ENCODE assay signal across 8 mouse cellular contexts in the genomic region with DNA sequence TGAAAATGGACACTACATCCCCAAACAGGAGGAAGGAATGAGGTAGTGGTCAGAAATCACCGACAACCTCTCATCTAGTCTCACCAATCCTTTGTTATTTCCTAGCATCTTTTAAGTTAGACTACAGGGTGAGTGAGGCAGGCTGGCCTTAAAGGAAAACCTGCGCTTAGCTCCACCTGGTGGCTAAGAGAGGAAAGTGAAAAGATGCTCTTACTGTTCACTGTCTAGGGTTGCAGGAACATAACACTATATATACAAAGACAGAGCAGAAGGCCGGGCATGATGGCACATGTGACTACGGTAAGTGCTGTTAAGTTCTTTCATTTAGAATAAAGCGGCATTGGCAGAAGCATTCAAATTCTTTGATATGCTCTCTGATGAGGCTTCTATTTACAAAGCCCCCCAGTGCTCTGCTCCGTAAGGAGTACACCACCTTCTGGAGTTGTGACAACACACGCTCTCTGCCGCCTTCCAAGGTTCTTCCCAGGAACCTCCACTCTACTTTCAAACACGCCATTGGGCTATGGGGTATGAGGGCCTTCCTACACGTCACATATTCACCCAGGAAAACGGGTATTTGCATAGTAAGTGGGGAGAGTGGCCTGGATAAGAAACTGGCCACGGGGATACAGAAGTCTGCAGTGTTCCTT. TPM values are rescaled to one million over a fixed set of nuclear protein-coding genes. Genes with fewer than 3 reads are reported as not detected.
DNase-seq lines count a peak whose midpoint lies in the region; ATAC-seq and TF ChIP-seq lines count a peak whose summit lies in the region.

No protein-coding gene starts in this region.

- H3K36me3 ChIP-seq in heart, embryonic 12.5 days, result peaks cover 26% of the 10 kb centered on the region
- peaks cover 40% of the 10 kb centered on the region for H3K36me3 ChIP-seq in lung, embryonic 14.5 days (ENCODE audit: insufficient read depth)

- POLR2A ChIA-PET in Patski (lab: Charles Lee), result no interaction called here

- H3K27me3 ChIP-seq in Patski, result no peaks in the 10 kb centered on the region
- no peaks in the 10 kb centered on the region for H3K27me3 ChIP-seq in heart, embryonic 12.5 days (replicated peaks)
- H3K27me3 ChIP-seq in lung, embryonic 14.5 days (ENCODE audit: insufficient read depth, low read length), result no peaks in the 10 kb centered on the region

- ATAC-seq in Patski, result peak; percentile 67
- 0 out of 2 replicates have a peak, but pooled peaks have one; percentile 55 for ATAC-seq in heart, embryonic 12.5 days (ENCODE audit: insufficient number of reproducible peaks, low FRiP score)
- peak; percentile 79 for ATAC-seq in lung, embryonic 14.5 days (ENCODE audit: insufficient read depth)

- H3K4me2 ChIP-seq in heart, embryonic 12.5 days, result no peak overlapping the region
- no peak overlapping the region for H3K4me2 ChIP-seq in lung, embryonic 14.5 days

- no peak overlapping the region for H3K4me3 ChIP-seq in cortical plate, adult 2 months (ENCODE audit: insufficient read depth, low read length)
- H3K4me3 ChIP-seq in heart, embryonic 12.5 days, result no peak overlapping the region
- H3K4me3 ChIP-seq in lung, embryonic 14.5 days (ENCODE audit: low read depth, low read length), result no peak overlapping the region

- H3K27ac ChIP-seq in cortical plate, adult 2 months (ENCODE audit: insufficient read depth, low read length), result no peak overlapping the region
- no peak overlapping the region for H3K27ac ChIP-seq in heart, embryonic 12.5 days (ENCODE audit: poor library complexity, severe bottlenecking)
- no peak overlapping the region for H3K27ac ChIP-seq in lung, embryonic 14.5 days (ENCODE audit: low read depth)

- H3K9ac ChIP-seq in heart, embryonic 12.5 days, result no peak overlapping the region
- no peak overlapping the region for H3K9ac ChIP-seq in lung, embryonic 14.5 days

- peaks cover 4% of the 10 kb centered on the region for H3K4me1 ChIP-seq in cortical plate, adult 2 months (ENCODE audit: control insufficient read depth, insufficient read depth, low read length)
- H3K4me1 ChIP-seq in heart, embryonic 12.5 days (replicated peaks), result 0 out of 2 replicates have a peak, but pooled peaks cover 7% of the 10 kb centered on the region
- no peaks in the 10 kb centered on the region for H3K4me1 ChIP-seq in lung, embryonic 14.5 days (ENCODE audit: insufficient read depth)

- H3K9me3 ChIP-seq in heart, embryonic 12.5 days (replicated peaks), result no peaks in the 10 kb centered on the region
- no peaks in the 10 kb centered on the region for H3K9me3 ChIP-seq in lung, embryonic 14.5 days (ENCODE audit: low read depth, low read length)

- CTCF ChIA-PET in Patski (lab: Charles Lee), result interaction anchor here (0.9 to 1.6 kb wide), 6 partner anchors 11 to 232 kb away, joined by 3 to 6 read pairs (median 4); no protein-coding TSS in a partner anchor

- peak; percentile 74 for DNase-seq in CD4-positive, CD25-positive, alpha-beta regulatory T cell, adult 2 months (ENCODE audit: low read depth, low spot score)
- no peak for DNase-seq in Patski (ENCODE audit: low read depth, low spot score)
- DNase-seq in kidney, postnatal 4 days, result peak; percentile 37 to 53
- DNase-seq in lung, embryonic 14.5 days, result peak; percentile 83
- peak; percentile 29 for DNase-seq in retina, adult 2 months (ENCODE audit: low read depth, low spot score)
- no peak for DNase-seq in testis, postnatal 14 days (ENCODE audit: low spot score)

- TF ChIP-seq CTCF in Patski (IDR thresholded peaks at IDR 0.05), result peak; percentile 80
- TF ChIP-seq CTCF in cortical plate, adult 2 months (IDR thresholded peaks at IDR 0.05; ENCODE audit: extremely low read depth, insufficient read depth, low read length), result peak; percentile 78
- TF ChIP-seq CTCF in lung, embryonic 14.5 days (IDR thresholded peaks at IDR 0.05; ENCODE audit: low read depth), result peak; percentile 82

- no peak for TF ChIP-seq POLR2A in cortical plate, adult 2 months (IDR thresholded peaks at IDR 0.05; ENCODE audit: extremely low read depth, insufficient read depth, low read length)

- WGBS in heart, embryonic 12.5 days, result 62% methylated on average over 12 of the region's 12 CpGs
- WGBS in lung, embryonic 14.5 days, result 56% methylated on average over 12 of the region's 12 CpGs

- in situ Hi-C loops in Patski (cut with MboI; ENCODE audit: low pct_unique_long_range_greater_than_20kb), result no loop called here

RNA-seq across cellular contexts. Expression of a gene that starts 43.9 kb away (rescaled TPM):
- 83.5 TPM for polyA plus RNA-seq in Patski (2021)
- polyA plus RNA-seq in cortical plate, adult 2 months (2012; rRNA removed), result 53.3 and 59.0 TPM in 2 replicates
- polyA plus RNA-seq in heart, embryonic 12.5 days (2016; fragmentation: Nextera tagmentation; extraction: Ambion mirVana), result 74.6 and 81.0 TPM in 2 replicates
- polyA plus RNA-seq in lung, embryonic 14.5 days (2014; fragmentation: Nextera tagmentation; extraction: Ambion mirVana), result 131 TPM in 2 replicates

Comparison
In these comparisons a context has a peak if more than half of its experiments do, and no peak if none do; other contexts are left out.
1. DNase-seq: peak in CD4-positive, CD25-positive, alpha-beta regulatory T cell, adult 2 months (single experiment), kidney, postnatal 4 days (2 of 2), lung, embryonic 14.5 days (single experiment) and retina, adult 2 months (single experiment); none in Patski (single experiment) and testis, postnatal 14 days (single experiment).
2. Peak in every context shown above with its lines, with median percentiles within 50 percentile points of each other: ATAC-seq and CTCF ChIP-seq.